Mouse (Mus musculus) gastrocnemius, adult 18-20 months (tissue): ENCODE data around the gene Unc5a. TPM values are rescaled to one million over a fixed set of nuclear protein-coding genes. Genes with fewer than 3 reads are reported as not detected.

Experiments
- DNase-seq: peaks from one replicate; pipeline ENCODE4 v3.0.0; 2021; ENCODE audit warnings: low spot score
- total RNA-seq, 2 experiments: library from RNA; stranded (reverse); gene quantifications; 2 replicates each; pipeline ENCODE4 v1.2.3; 2021

Unc5a gene
- total RNA-seq, 2 experiments from 2014 or later: 7.6 to 7.8 TPM

GRCm38 (mm10) chr13:55000433-55000832 lies 51.2 kb downstream of the Unc5a start:
- DNase-seq: no peak

GRCm38 (mm10) chr13:55002090-55002489 lies 52.9 kb downstream of the Unc5a start:
- DNase-seq: no peak

GRCm38 (mm10) chr13:55004646-55005045 lies 55.4 kb downstream of the Unc5a start:
- DNase-seq: no peak

- DNase-seq: no peak
Observed at GRCm38 (mm10) chr13:55005691-55006414, 56.6 kb downstream of the Unc5a start.

- no peak for DNase-seq
Observed at GRCm38 (mm10) chr13:55006415-55006742, 57.2 kb downstream of the Unc5a start.

GRCm38 (mm10) chr13:55008589-55008988 lies 59.4 kb downstream of the Unc5a start:
- DNase-seq: no peak

GRCm38 (mm10) chr13:55011103-55011502 lies 61.9 kb downstream of the Unc5a start:
- no peak for DNase-seq

GRCm38 (mm10) chr13:55011981-55012478 lies 62.8 kb downstream of the Unc5a start:
- no peak for DNase-seq

- no peak for DNase-seq
Observed at GRCm38 (mm10) chr13:55013702-55014344, 64.6 kb downstream of the Unc5a start.

GRCm38 (mm10) chr13:55014451-55014850 lies 65.2 kb downstream of the Unc5a start:
- DNase-seq: no peak

GRCm38 (mm10) chr13:55017154-55017897 lies 68.1 kb downstream of the Unc5a start:
- DNase-seq: no peak

GRCm38 (mm10) chr13:55017898-55018599 lies 68.8 kb downstream of the Unc5a start:
- DNase-seq: no peak

- DNase-seq: no peak
Observed at GRCm38 (mm10) chr13:55018700-55019099, 69.5 kb downstream of the Unc5a start.

GRCm38 (mm10) chr13:55019181-55019580 lies 70.0 kb downstream of the Unc5a start:
- no peak for DNase-seq

GRCm38 (mm10) chr13:55020051-55020450 lies 70.8 kb downstream of the Unc5a start:
- no peak for DNase-seq

GRCm38 (mm10) chr13:55021194-55021779 lies 72.1 kb downstream of the Unc5a start, which contains the start of gene Hk3:
TSS of gene Hk3 (minus strand) at chr13:55021385.
- DNase-seq: no peak

- DNase-seq: no peak
Observed at GRCm38 (mm10) chr13:55022256-55022655, 73.0 kb downstream of the Unc5a start.

GRCm38 (mm10) chr13:55022715-55023114 lies 73.5 kb downstream of the Unc5a start:
- no peak for DNase-seq

- DNase-seq: no peak
Observed at GRCm38 (mm10) chr13:55024215-55024614, 75.0 kb downstream of the Unc5a start.

- DNase-seq: no peak
Observed at GRCm38 (mm10) chr13:55040016-55040415, 90.8 kb downstream of the Unc5a start.

- no peak for DNase-seq
Observed at GRCm38 (mm10) chr13:55047706-55048105, 98.5 kb downstream of the Unc5a start.
